ENCODE assay signal across 8 mouse cellular contexts in genomic region chr3:60409283-60409633, GRCm38 (mm10).
DNase-seq lines count a peak whose midpoint lies in the region; ATAC-seq lines count a peak whose summit lies in the region.

No protein-coding gene starts in this region.

- H3K4me1 ChIP-seq in heart, embryonic 12.5 days (replicated peaks): 0 out of 2 replicates have a peak, but pooled peaks cover 3% of the 10 kb centered on the region
- peaks cover 30% of the 10 kb centered on the region for H3K4me1 ChIP-seq in liver, embryonic 15.5 days (replicated peaks)

- 0 out of 2 replicates have a peak overlapping the region, but pooled peaks have one; percentile 25 for H3K27ac ChIP-seq in heart, embryonic 12.5 days (ENCODE audit: poor library complexity, severe bottlenecking)
- H3K27ac ChIP-seq in liver, embryonic 15.5 days (replicated peaks): 0 out of 2 replicates have a peak overlapping the region, but pooled peaks have one; percentile 68

- DNase-seq in cerebellum, adult 18-20 months: peak; percentile 3 to 5
- no peak for DNase-seq in cerebellum, adult 9-11 months
- peak; percentile 12 for DNase-seq in 3134 (ENCODE audit: extremely low read depth, insufficient read length, low spot score)
- DNase-seq in layer of hippocampus, postnatal 36 days: no peak
- no peak for DNase-seq in layer of hippocampus, adult 8-10 months (ENCODE audit: low spot score in 2 of 2)

- no peaks in the 10 kb centered on the region for H3K36me3 ChIP-seq in heart, embryonic 12.5 days
- H3K36me3 ChIP-seq in liver, embryonic 15.5 days (replicated peaks): no peaks in the 10 kb centered on the region

- no peak overlapping the region for H3K4me3 ChIP-seq in heart, embryonic 12.5 days
- peak overlapping the region; percentile 54 for H3K4me3 ChIP-seq in liver, embryonic 15.5 days (replicated peaks)

- no peak overlapping the region for H3K9ac ChIP-seq in heart, embryonic 12.5 days
- peak overlapping the region; percentile 52 for H3K9ac ChIP-seq in liver, embryonic 15.5 days

- H3K9me3 ChIP-seq in heart, embryonic 12.5 days (replicated peaks): no peaks in the 10 kb centered on the region
- no peaks in the 10 kb centered on the region for H3K9me3 ChIP-seq in liver, embryonic 15.5 days (replicated peaks)

- no peaks in the 10 kb centered on the region for H3K27me3 ChIP-seq in heart, embryonic 12.5 days (replicated peaks)
- H3K27me3 ChIP-seq in liver, embryonic 15.5 days: no peaks in the 10 kb centered on the region

- ATAC-seq in heart, embryonic 12.5 days (ENCODE audit: insufficient number of reproducible peaks, low FRiP score): no peak
- peak; percentile 47 for ATAC-seq in liver, embryonic 15.5 days (ENCODE audit: insufficient read depth)
- no peak for ATAC-seq in inflammation-experienced regulatory T-cells, adult 6 months

- 0 out of 2 replicates have a peak overlapping the region, but pooled peaks have one; percentile 17 for H3K4me2 ChIP-seq in heart, embryonic 12.5 days
- peak overlapping the region; percentile 72 for H3K4me2 ChIP-seq in liver, embryonic 15.5 days

Comparison
In these comparisons a context has a peak if more than half of its experiments do, and no peak if none do; other contexts are left out.
1. DNase-seq: peak in cerebellum, adult 18-20 months (2 of 2) and 3134 (single experiment); none in cerebellum, adult 9-11 months (single experiment), layer of hippocampus, postnatal 36 days (0 of 2) and layer of hippocampus, adult 8-10 months (0 of 2).